12 mouse cellular contexts compared by ENCODE assay signal in genomic region chr13:24147006-24147405, GRCm38 (mm10).
"Had no signal": no experiment of that assay in that cellular context is flagged by ENCODE, and none has a peak within 500 bp of the region (broad histone marks: within the 10 kb centered on the region; RNA-seq: fewer than 3 reads in every experiment).

No protein-coding gene starts in this region.

- DNase-seq: lung, adult 18-20 months; lung, embryonic 14.5 days; lung, postnatal 10 days; lung, postnatal 4 days; midbrain, embryonic 14.5 days; right cerebral cortex, adult 18-20 months; right cerebral cortex, postnatal 25 days; right cerebral cortex, postnatal 4 days; spleen, adult 18-20 months; thymus, adult 18-20 months; thymus, postnatal 14 days; thymus, postnatal 4 days had no signal
